Mouse (Mus musculus) A20 (cell line): ENCODE measurements around the gene Slamf8.

Source experiments
- DNase-seq: peaks from one replicate; pipeline ENCODE4 v3.0.0-alpha.2; 2011; ENCODE audit warnings: low read depth, low spot score

The Slamf8 gene

GRCm38 (mm10) chr1:172593956-172594355 is 3.6 kb upstream of the Slamf8 start:
- no peak for DNase-seq

GRCm38 (mm10) chr1:172593321-172593720 is 3.0 kb upstream of the Slamf8 start:
- no peak for DNase-seq

GRCm38 (mm10) chr1:172585612-172586567 is 4.5 kb downstream of the Slamf8 start:
- DNase-seq: no peak

- no peak for DNase-seq
Measured at GRCm38 (mm10) chr1:172585026-172585425, 5.3 kb downstream of the Slamf8 start.

GRCm38 (mm10) chr1:172584271-172584670 is 6.1 kb downstream of the Slamf8 start:
- no peak for DNase-seq

GRCm38 (mm10) chr1:172582436-172582835 is 7.9 kb downstream of the Slamf8 start:
- no peak for DNase-seq

- no peak for DNase-seq
Measured at GRCm38 (mm10) chr1:172580116-172580515, 10.3 kb downstream of the Slamf8 start.

GRCm38 (mm10) chr1:172567758-172568157 is 22.6 kb downstream of the Slamf8 start:
- no peak for DNase-seq

GRCm38 (mm10) chr1:172566131-172566530 is 24.2 kb downstream of the Slamf8 start:
- no peak for DNase-seq

- no peak for DNase-seq
Measured at GRCm38 (mm10) chr1:172563465-172563828, 26.9 kb downstream of the Slamf8 start.

- no peak for DNase-seq
Measured at GRCm38 (mm10) chr1:172562641-172563464, 27.5 kb downstream of the Slamf8 start.

GRCm38 (mm10) chr1:172555638-172556037 is 34.7 kb downstream of the Slamf8 start, which contains the start of gene Vsig8:
TSS of gene Vsig8 (plus strand) at chr1:172555938.
- DNase-seq: no peak

- DNase-seq: no peak
Measured at GRCm38 (mm10) chr1:172552623-172553022, 37.7 kb downstream of the Slamf8 start.

GRCm38 (mm10) chr1:172551009-172551408 is 39.4 kb downstream of the Slamf8 start:
- no peak for DNase-seq

- no peak for DNase-seq
Measured at GRCm38 (mm10) chr1:172550551-172550951, 39.8 kb downstream of the Slamf8 start.

GRCm38 (mm10) chr1:172549717-172550116 is 40.7 kb downstream of the Slamf8 start:
- no peak for DNase-seq

- no peak for DNase-seq
Measured at GRCm38 (mm10) chr1:172549314-172549713, 41.1 kb downstream of the Slamf8 start.

- no peak for DNase-seq
Measured at GRCm38 (mm10) chr1:172548501-172548900, 41.9 kb downstream of the Slamf8 start.

GRCm38 (mm10) chr1:172546062-172546461 is 44.3 kb downstream of the Slamf8 start:
- no peak for DNase-seq

GRCm38 (mm10) chr1:172540283-172540820 is 50.0 kb downstream of the Slamf8 start:
- no peak for DNase-seq

- DNase-seq: no peak
Measured at GRCm38 (mm10) chr1:172539827-172540226, 50.5 kb downstream of the Slamf8 start.

GRCm38 (mm10) chr1:172535116-172535515 is 55.3 kb downstream of the Slamf8 start:
- DNase-seq: no peak
